25 mouse cellular contexts compared by ENCODE assay signal in genomic region chr5:138697466-138697865, GRCm38 (mm10). TPM values are rescaled to one million over a fixed set of nuclear protein-coding genes. Genes with fewer than 3 reads are reported as not detected.
DNase-seq lines count a peak whose midpoint lies in the region; ATAC-seq and TF ChIP-seq lines count a peak whose summit lies in the region.
"Had no signal": no experiment of that assay in that cellular context is flagged by ENCODE, and none has a peak within 500 bp of the region (broad histone marks: within the 10 kb centered on the region; RNA-seq: fewer than 3 reads in every experiment).

No protein-coding gene starts in this region.

- no peak overlapping the region; the same call in 1 of the 2 replicates for H3K27ac ChIP-seq in embryonic facial prominence, embryonic 14.5 days (replicated peaks; ENCODE audit: low read depth, low read length)
- no peak overlapping the region for H3K27ac ChIP-seq in embryonic facial prominence, embryonic 10.5 days (replicated peaks)
- H3K27ac ChIP-seq in heart, embryonic 10.5 days: peak overlapping the region; percentile 42; the same call in 1 of the 2 replicates
- 0 out of 2 replicates have a peak overlapping the region, but pooled peaks have one; percentile 28 for H3K27ac ChIP-seq in heart, embryonic 13.5 days (replicated peaks)
- no peak overlapping the region for H3K27ac ChIP-seq in stomach, embryonic 14.5 days (ENCODE audit: low read length)
- H3K27ac ChIP-seq in stomach, postnatal 0 days (replicated peaks): no peak overlapping the region; the same call in 1 of the 2 replicates
- H3K27ac ChIP-seq: embryonic facial prominence, embryonic 13.5 days; forebrain, embryonic 13.5 days; forebrain, embryonic 15.5 days had no signal

- ATAC-seq in embryonic facial prominence, embryonic 14.5 days (ENCODE audit: low read depth): no peak
- no peak for ATAC-seq in heart, embryonic 13.5 days (ENCODE audit: extremely low read depth, insufficient number of reproducible peaks, low FRiP score, low TSS enrichment)
- ATAC-seq in stomach, embryonic 14.5 days (ENCODE audit: insufficient number of reproducible peaks, insufficient read depth, low FRiP score, low read depth): 0 out of 2 replicates have a peak, but pooled peaks have one; percentile 37
- ATAC-seq in stomach, postnatal 0 days (ENCODE audit: low FRiP score, low TSS enrichment): no peak
- ATAC-seq: activated CD4-positive, CD25-positive, alpha-beta regulatory T cell, adult 4 months; CD4-positive, CD25-positive, alpha-beta regulatory T cell, adult 4 months; forebrain, embryonic 13.5 days; forebrain, embryonic 15.5 days; Patski had no signal

- intact Hi-C loops in heart, postnatal 25 days (cut with DNase I): no loop called here
- intact Hi-C loops in heart, postnatal 14 days (cut with DNase I): no loop called here

- no peaks in the 10 kb centered on the region for H3K27me3 ChIP-seq in embryonic facial prominence, embryonic 14.5 days (replicated peaks; ENCODE audit: control insufficient read depth, insufficient read depth, low read length)
- H3K27me3 ChIP-seq in embryonic facial prominence, embryonic 10.5 days (replicated peaks; ENCODE audit: low read depth, poor library complexity, severe bottlenecking): no peaks in the 10 kb centered on the region
- H3K27me3 ChIP-seq in heart, embryonic 10.5 days (ENCODE audit: insufficient read depth, poor library complexity, severe bottlenecking): no peaks in the 10 kb centered on the region
- no peaks in the 10 kb centered on the region for H3K27me3 ChIP-seq in heart, embryonic 13.5 days (replicated peaks)
- no peaks in the 10 kb centered on the region for H3K27me3 ChIP-seq in stomach, embryonic 14.5 days (ENCODE audit: control insufficient read depth, insufficient read depth, low read length)
- H3K27me3 ChIP-seq in stomach, postnatal 0 days (ENCODE audit: control insufficient read depth, insufficient read depth, low read length): no peaks in the 10 kb centered on the region
- H3K27me3 ChIP-seq: CH12.LX; embryonic facial prominence, embryonic 13.5 days; forebrain, embryonic 13.5 days; forebrain, embryonic 15.5 days; Patski had no signal

- H3K4me2 ChIP-seq in embryonic facial prominence, embryonic 14.5 days (ENCODE audit: low read depth, low read length): no peak overlapping the region
- H3K4me2 ChIP-seq in heart, embryonic 13.5 days: no peak overlapping the region
- H3K4me2 ChIP-seq in stomach, embryonic 14.5 days (replicated peaks; ENCODE audit: low read depth, low read length): no peak overlapping the region
- H3K4me2 ChIP-seq in stomach, postnatal 0 days (replicated peaks; ENCODE audit: low read depth): no peak overlapping the region
- H3K4me2 ChIP-seq: embryonic facial prominence, embryonic 13.5 days; forebrain, embryonic 13.5 days; forebrain, embryonic 15.5 days had no signal

- WGBS in embryonic facial prominence, embryonic 14.5 days: 38% methylated on average over 6 of the region's 6 CpGs
- WGBS in embryonic facial prominence, embryonic 10.5 days: 73% methylated on average over 6 of the region's 6 CpGs
- WGBS in heart, embryonic 10.5 days: 40% methylated on average over 6 of the region's 6 CpGs
- WGBS in heart, embryonic 13.5 days: 31% methylated on average over 6 of the region's 6 CpGs
- 45% methylated on average over 6 of the region's 6 CpGs for WGBS in stomach, embryonic 14.5 days
- WGBS in stomach, postnatal 0 days: 32% methylated on average over 6 of the region's 6 CpGs

- TF ChIP-seq CTCF in stomach, postnatal 0 days (IDR thresholded peaks at IDR 0.05; ENCODE audit: low read depth): no peak

- no peak overlapping the region for H3K9ac ChIP-seq in embryonic facial prominence, embryonic 14.5 days (ENCODE audit: low read depth, low read length)
- H3K9ac ChIP-seq in heart, embryonic 13.5 days: no peak overlapping the region
- H3K9ac ChIP-seq in stomach, embryonic 14.5 days (replicated peaks; ENCODE audit: low read depth, low read length): no peak overlapping the region
- no peak overlapping the region for H3K9ac ChIP-seq in stomach, postnatal 0 days (ENCODE audit: low read length)
- H3K9ac ChIP-seq: embryonic facial prominence, embryonic 13.5 days; forebrain, embryonic 13.5 days; forebrain, embryonic 15.5 days had no signal

- DNase-seq in embryonic facial prominence, embryonic 14.5 days (ENCODE audit: low spot score): peak; percentile 19
- no peak for DNase-seq in embryonic facial prominence, embryonic 10.5 days (ENCODE audit: low spot score)
- DNase-seq in heart, embryonic 10.5 days (ENCODE audit: low spot score): no peak
- DNase-seq in heart, postnatal 25 days (ENCODE audit: low spot score): no peak
- DNase-seq in heart, postnatal 14 days: no peak
- no peak for DNase-seq in stomach, postnatal 0 days (ENCODE audit: low spot score)
- DNase-seq: adrenal gland, adult 8-10 months; adrenal gland, postnatal 14 days; adrenal gland, postnatal 36 days; B cell, adult 2 months; cerebellum, adult 11-12 months; cerebellum, adult 2 months; cerebellum, adult 9-10 months; cerebellum, postnatal 10 days; cerebellum, postnatal 25 days had no signal

- no peak for TF ChIP-seq EP300 in stomach, postnatal 0 days (optimal IDR thresholded peaks at IDR 0.05)

- no peaks in the 10 kb centered on the region for H3K9me3 ChIP-seq in embryonic facial prominence, embryonic 14.5 days (ENCODE audit: control insufficient read depth, low read length)
- H3K9me3 ChIP-seq in embryonic facial prominence, embryonic 10.5 days: no peaks in the 10 kb centered on the region
- H3K9me3 ChIP-seq in heart, embryonic 10.5 days: no peaks in the 10 kb centered on the region
- no peaks in the 10 kb centered on the region for H3K9me3 ChIP-seq in heart, embryonic 13.5 days
- H3K9me3 ChIP-seq in stomach, embryonic 14.5 days (ENCODE audit: control insufficient read depth, low read depth, low read length): no peaks in the 10 kb centered on the region
- H3K9me3 ChIP-seq in stomach, postnatal 0 days (ENCODE audit: control insufficient read depth, low read length): no peaks in the 10 kb centered on the region
- H3K9me3 ChIP-seq: embryonic facial prominence, embryonic 13.5 days; forebrain, embryonic 13.5 days; forebrain, embryonic 15.5 days had no signal

- no peaks in the 10 kb centered on the region for H3K4me1 ChIP-seq in embryonic facial prominence, embryonic 14.5 days (ENCODE audit: control insufficient read depth, insufficient read depth, low read length)
- H3K4me1 ChIP-seq in embryonic facial prominence, embryonic 10.5 days: no peaks in the 10 kb centered on the region
- H3K4me1 ChIP-seq in heart, embryonic 10.5 days: peaks cover 20% of the 10 kb centered on the region
- peaks cover 12% of the 10 kb centered on the region for H3K4me1 ChIP-seq in heart, embryonic 13.5 days
- 0 out of 2 replicates have a peak, but pooled peaks cover 4% of the 10 kb centered on the region for H3K4me1 ChIP-seq in stomach, embryonic 14.5 days (ENCODE audit: control insufficient read depth, insufficient read depth, low read length)
- H3K4me1 ChIP-seq in stomach, postnatal 0 days (replicated peaks; ENCODE audit: control insufficient read depth, insufficient read depth): peaks cover 2% of the 10 kb centered on the region; the same call in 1 of the 2 replicates
- H3K4me1 ChIP-seq: embryonic facial prominence, embryonic 13.5 days; forebrain, embryonic 13.5 days; forebrain, embryonic 15.5 days had no signal

- H3K36me3 ChIP-seq in embryonic facial prominence, embryonic 14.5 days (ENCODE audit: control insufficient read depth, insufficient read depth, low read length): no peaks in the 10 kb centered on the region
- no peaks in the 10 kb centered on the region for H3K36me3 ChIP-seq in embryonic facial prominence, embryonic 10.5 days (replicated peaks)
- H3K36me3 ChIP-seq in heart, embryonic 10.5 days: no peaks in the 10 kb centered on the region
- no peaks in the 10 kb centered on the region for H3K36me3 ChIP-seq in heart, embryonic 13.5 days
- H3K36me3 ChIP-seq in stomach, embryonic 14.5 days (ENCODE audit: control insufficient read depth, insufficient read depth, low read length): no peaks in the 10 kb centered on the region
- no peaks in the 10 kb centered on the region for H3K36me3 ChIP-seq in stomach, postnatal 0 days (ENCODE audit: control insufficient read depth, insufficient read depth, low read length)
- H3K36me3 ChIP-seq: embryonic facial prominence, embryonic 13.5 days; forebrain, embryonic 15.5 days; G1E had no signal

- H3K4me3 ChIP-seq in embryonic facial prominence, embryonic 14.5 days (ENCODE audit: low read depth, low read length): no peak overlapping the region
- no peak overlapping the region for H3K4me3 ChIP-seq in embryonic facial prominence, embryonic 10.5 days
- H3K4me3 ChIP-seq in heart, embryonic 10.5 days: no peak overlapping the region
- no peak overlapping the region for H3K4me3 ChIP-seq in heart, embryonic 13.5 days
- H3K4me3 ChIP-seq in stomach, embryonic 14.5 days (ENCODE audit: low read depth, low read length): no peak overlapping the region
- no peak overlapping the region for H3K4me3 ChIP-seq in stomach, postnatal 0 days (ENCODE audit: low read depth, low read length)
- H3K4me3 ChIP-seq: embryonic facial prominence, embryonic 13.5 days; forebrain, embryonic 13.5 days; forebrain, embryonic 15.5 days had no signal

RNA-seq across cellular contexts. Expression of gene Fam20c, which starts 56.8 kb away (rescaled TPM):
- polyA plus RNA-seq in embryonic facial prominence, embryonic 14.5 days (2014; fragmentation: Nextera tagmentation; extraction: Ambion mirVana): 13.0 and 16.7 TPM in 2 replicates
- polyA plus RNA-seq in embryonic facial prominence, embryonic 10.5 days (2016; fragmentation: Nextera tagmentation; extraction: Ambion mirVana): 4.4 and 4.6 TPM in 2 replicates
- 2.4 and 4.9 TPM in 2 replicates for polyA plus RNA-seq in heart, embryonic 10.5 days (2016; fragmentation: Nextera tagmentation; extraction: Ambion mirVana)
- total RNA-seq in heart, postnatal 25 days (2021): 10 to 100 TPM; 10.7 to 12.2 TPM
- polyA plus RNA-seq in heart, embryonic 13.5 days (2015; fragmentation: Nextera tagmentation; extraction: Ambion mirVana): 5.2 and 7.2 TPM in 2 replicates
- total RNA-seq in heart, postnatal 14 days (2021): 10 to 100 TPM in 1 of 2 experiments, 1 to 10 TPM in 1; 9.9 to 10.4 TPM
- 8.9 and 10.6 TPM in 2 replicates for polyA plus RNA-seq in stomach, embryonic 14.5 days (2014; fragmentation: Nextera tagmentation; extraction: Ambion mirVana)
- polyA plus RNA-seq in stomach, postnatal 0 days (2015; fragmentation: Nextera tagmentation; extraction: Ambion mirVana): 5.5 and 6.1 TPM in 2 replicates
- polyA plus RNA-seq: activated CD4-positive, CD25-positive, alpha-beta regulatory T cell, adult 4 months; CD4-positive, CD25-positive, alpha-beta regulatory T cell, adult 4 months; G1E had no signal

Comparison
In these comparisons a context has a peak if more than half of its experiments do, and no peak if none do; other contexts are left out.
1. H3K27ac ChIP-seq: peak in heart, embryonic 10.5 days (single experiment) and heart, embryonic 13.5 days (single experiment); none in embryonic facial prominence, embryonic 14.5 days (single experiment), embryonic facial prominence, embryonic 10.5 days (single experiment), stomach, embryonic 14.5 days (single experiment) and stomach, postnatal 0 days (single experiment).